Mouse (Mus musculus) liver, embryonic 14.5 days (tissue): ENCODE results near the gene Slc25a39. TPM values are rescaled to one million over a fixed set of nuclear protein-coding genes. Genes with fewer than 3 reads are reported as not detected.
A peak's percentile ranks its signal among the peaks of the same experiment; 100 is the strongest.

Experiments used
- ATAC-seq: fragments of 200-750 bp; cut with Nextera tagmentation; 2 replicates; pipeline ENCODE4 v1.8.0; 2017; ENCODE audit warnings: moderate number of reproducible peaks, mild to moderate bottlenecking, moderate library complexity; ENCODE audit not compliant: insufficient read depth
- DNase-seq, 3 experiments: peaks; one replicate each; pipeline ENCODE4 v3.0.0-alpha.2; 2012 to 2013; ENCODE audit warnings: low read depth in 3 of 3, low spot score in 3 of 3
- H3K27ac ChIP-seq: fragments of 300-500 bp; sonication (generic); 2 replicates; pipeline ENCODE4 v1.5.1; 2014; ENCODE audit warnings: moderate library complexity, mild to moderate bottlenecking, control low read depth, inconsistent platforms
- H3K27me3 ChIP-seq: fragments of 300-500 bp; sonication (generic); 2 replicates; pipeline ENCODE4 v1.6.1; 2014; ENCODE audit warnings: mild to moderate bottlenecking, low read length, moderate library complexity; ENCODE audit not compliant: control insufficient read depth, insufficient read depth
- H3K36me3 ChIP-seq: fragments of 300-500 bp; sonication (generic); replicated peaks from 2 replicates; pipeline ENCODE4 v1.6.1; 2014; ENCODE audit warnings: low read depth; ENCODE audit not compliant: control insufficient read depth, insufficient read depth
- H3K4me1 ChIP-seq, 2 experiments: fragments of 200-500 bp in 1 of 2; fragments of 300-500 bp in 1 of 2; sonication (generic) in 1 of 2; replicated peaks; 2 replicates each; pipeline ENCODE4 v1.6.1; 2012 to 2014; ENCODE audit warnings: antibody characterized with exemption in 1 of 2, inconsistent platforms in 1 of 2, low read length in 1 of 2; ENCODE audit not compliant: control insufficient read depth in 2 of 2, insufficient read depth in 2 of 2
- H3K4me2 ChIP-seq: fragments of 300-500 bp; sonication (generic); 2 replicates; pipeline ENCODE4 v1.6.1; 2014; ENCODE audit warnings: low read depth, mild to moderate bottlenecking, control low read depth, moderate library complexity
- H3K4me3 ChIP-seq, 2 experiments: fragments of 200-500 bp in 1 of 2; fragments of 300-500 bp in 1 of 2; sonication (generic) in 1 of 2; 2 replicates each; pipeline ENCODE4 v1.5.1; 2012 to 2014; ENCODE audit warnings: low read depth in 2 of 2, low read length in 2 of 2, mild to moderate bottlenecking in 2 of 2, control low read depth in 1 of 2, inconsistent platforms in 1 of 2, moderate library complexity in 1 of 2; ENCODE audit not compliant: insufficient read depth in 1 of 2
- H3K9ac ChIP-seq: fragments of 300-500 bp; sonication (generic); replicated peaks from 2 replicates; pipeline ENCODE4 v1.6.1; 2014; ENCODE audit warnings: mild to moderate bottlenecking, control low read depth, moderate library complexity
- H3K9me3 ChIP-seq: fragments of 300-500 bp; sonication (generic); 2 replicates; pipeline ENCODE4 v1.6.1; 2016; ENCODE audit warnings: low read length, mixed read lengths; ENCODE audit not compliant: control insufficient read depth
- CTCF ChIP-seq: IDR thresholded peaks from 2 replicates; pipeline ENCODE4 v1.5.1; 2016; ENCODE audit warnings: antibody characterized with exemption, low read depth, control low read depth
- EP300 ChIP-seq: IDR thresholded peaks from 2 replicates; pipeline ENCODE4 v1.6.1; 2016; ENCODE audit warnings: antibody characterized with exemption, low read depth
- WGBS: fragments of 180-500 bp; shearing (Covaris S2); extraction: QIAGEN DNeasy Blood & Tissue Kit; methylation state at CpG from one replicate; pipeline ENCODE4 v1.1.7; 2014; ENCODE audit not compliant: insufficient replicate concordance; 5-methylcytosine and 5-hydroxymethylcytosine counted together
- microRNA-seq: library from miRNA; unstranded; fragments of <30 nt; microRNA quantifications from one replicate; pipeline ENCODE4, GENCODE M21; 2016
- polyA plus RNA-seq, 2 experiments: library from polyadenylated mRNA; depleted of rRNA in 1 of 2; stranded (reverse) in 1 of 2; unstranded in 1 of 2; fragments of >200 nt; fragmentation: Nextera tagmentation in 1 of 2; extraction: Ambion mirVana in 1 of 2; gene quantifications; 2 replicates each; pipeline versions ENCODE4 v1.2.1 to v1.2.3; 2012 to 2014

Slc25a39 gene
- polyA plus RNA-seq, 2 experiments = 167 to 339 TPM

DNA sequence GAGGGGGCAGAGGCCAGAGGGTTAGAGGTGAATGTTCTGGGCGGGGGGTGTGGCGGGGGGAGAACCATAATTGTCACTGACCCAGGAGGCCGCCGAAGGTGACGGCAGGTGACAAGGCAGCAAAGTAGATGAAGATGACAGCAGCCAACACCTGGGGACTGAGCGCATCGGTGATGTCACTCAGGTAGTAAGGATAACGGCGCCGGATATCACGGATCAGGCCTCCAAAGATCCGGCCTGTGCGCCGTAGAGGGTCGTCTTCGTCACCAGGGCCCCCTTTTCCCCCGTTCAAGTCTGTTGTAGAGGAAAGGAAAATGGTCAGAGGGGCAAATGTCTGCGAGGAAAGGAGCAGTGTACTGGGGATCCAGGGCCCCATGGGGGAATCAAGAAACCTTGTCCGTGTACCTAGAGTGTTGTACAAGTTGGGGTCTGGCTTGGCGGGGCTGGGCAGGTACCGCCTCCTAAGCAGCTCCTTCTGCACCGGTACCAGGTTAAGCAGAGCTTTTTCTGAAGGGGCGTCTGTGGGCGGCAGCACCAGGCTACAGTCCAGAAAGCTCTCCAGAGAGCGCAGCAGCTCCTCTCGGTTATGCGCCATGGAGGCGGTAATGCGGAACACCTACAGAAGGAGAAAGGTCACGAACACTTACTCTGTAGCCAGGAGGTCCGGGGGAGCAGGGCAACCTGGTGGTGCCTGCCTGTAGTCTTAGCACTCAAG, 51.0 kb downstream of the Slc25a39 start:
- peaks cover 8 to 40% of the 10 kb centered on the region in 2 experiments for H3K4me1 ChIP-seq
- H3K27ac ChIP-seq = peak overlapping the region; percentile 90
- no peak for TF ChIP-seq EP300
- TF ChIP-seq CTCF = no peak
- no peaks in the 10 kb centered on the region for H3K27me3 ChIP-seq
- H3K36me3 ChIP-seq = peaks cover 100% of the 10 kb centered on the region
- ATAC-seq (no peak), DNase-seq (no peak)
- H3K9me3 ChIP-seq = no peaks in the 10 kb centered on the region
- peak overlapping the region; percentile 98 for H3K4me2 ChIP-seq
- 61% methylated on average over 31 of the region's 31 CpGs for WGBS
- peak overlapping the region; percentile 5 to 94; a peak in 3 of 4 replicates for H3K4me3 ChIP-seq
- peak overlapping the region; percentile 10; the same call in 1 of the 2 replicates for H3K9ac ChIP-seq

- DNase-seq (no peak), ATAC-seq (no peak)
- Histone ChIP-seq H3K27ac (peak overlapping the region; percentile 47), H3K9me3 (no peaks in the 10 kb centered on the region), H3K4me2 (peak overlapping the region; percentile 98), H3K4me3 (peak overlapping the region; percentile 1 to 94; a peak in 3 of 4 replicates), H3K36me3 (peaks cover 100% of the 10 kb centered on the region), H3K4me1 (peaks cover 6 to 34% of the 10 kb centered on the region in 2 experiments), H3K9ac (no peak overlapping the region; the same call in 1 of the 2 replicates), H3K27me3 (no peaks in the 10 kb centered on the region)
- WGBS = 78% methylated on average over 12 of the region's 12 CpGs
- TF ChIP-seq CTCF (no peak), EP300 (no peak)
Observed at GRCm38 (mm10) chr11:102356190-102356589, 51.6 kb downstream of the Slc25a39 start.

GRCm38 (mm10) chr11:102355501-102355900, 52.2 kb downstream of the Slc25a39 start:
- TF ChIP-seq EP300 (no peak), CTCF (no peak)
- H3K4me3 ChIP-seq = peak overlapping the region in 1 of 2 experiments; percentile 94; a peak in 2 of 4 replicates
- H3K27me3 ChIP-seq = no peaks in the 10 kb centered on the region
- H3K9me3 ChIP-seq = no peaks in the 10 kb centered on the region
- DNase-seq (no peak), ATAC-seq (no peak)
- peak overlapping the region; percentile 47 for H3K27ac ChIP-seq
- peaks cover 4 to 28% of the 10 kb centered on the region in 2 experiments; a peak in 3 of 4 replicates for H3K4me1 ChIP-seq
- peaks cover 100% of the 10 kb centered on the region for H3K36me3 ChIP-seq
- 68% methylated on average over 3 of the region's 3 CpGs for WGBS
- H3K4me2 ChIP-seq = peak overlapping the region; percentile 98
- no peak overlapping the region; the same call in 1 of the 2 replicates for H3K9ac ChIP-seq

DNA sequence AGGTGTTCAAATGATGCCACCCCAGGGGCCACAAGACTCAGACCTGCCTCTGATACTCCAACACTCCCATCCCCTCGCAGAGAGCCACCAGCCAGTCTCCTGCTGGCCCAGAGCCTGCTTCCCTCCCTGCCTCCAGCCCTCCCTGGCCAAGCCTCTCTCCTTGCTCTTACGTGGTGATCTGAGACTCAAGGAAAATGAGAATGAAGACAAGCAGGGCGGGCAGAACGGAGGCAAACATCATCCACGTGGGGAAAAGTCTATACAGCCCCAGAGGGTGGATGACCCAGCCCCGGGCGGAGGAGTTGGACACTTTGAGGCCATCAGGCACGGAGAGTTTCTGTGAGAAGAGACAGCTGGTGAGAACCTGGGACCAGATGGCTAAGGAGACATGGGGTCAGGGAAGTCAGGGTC, 54.7 kb downstream of the Slc25a39 start:
- TF ChIP-seq EP300 (peak; percentile 4; the same call in 1 of the 2 replicates), CTCF (no peak)
- no peak overlapping the region for H3K9ac ChIP-seq
- no peak for DNase-seq
- peaks cover 93% of the 10 kb centered on the region for H3K36me3 ChIP-seq
- ATAC-seq = no peak
- 51% methylated on average over 8 of the region's 8 CpGs for WGBS
- no peaks in the 10 kb centered on the region for H3K9me3 ChIP-seq
- H3K27me3 ChIP-seq = no peaks in the 10 kb centered on the region
- peaks cover 0 to 12% of the 10 kb centered on the region in 2 experiments; a peak in 2 of 4 replicates for H3K4me1 ChIP-seq
- H3K4me3 ChIP-seq = no peak overlapping the region; a peak in 1 of 4 replicates
- peak overlapping the region; percentile 23; the same call in 1 of the 2 replicates for H3K4me2 ChIP-seq
- peak overlapping the region; percentile 48 for H3K27ac ChIP-seq

Small RNAs within 50 kb of the gene (microRNA-seq; reads per million reads assigned to microRNA genes)
- gene Mir6930 = not detected

Other genes with a start within 250 kb of the Slc25a39 start
- 10.4 and 15.4 TPM in 2 replicates for gene Lsm12, start 222.7 kb downstream of the Slc25a39 start, polyA plus RNA-seq (2012; rRNA removed)
- 51.4 and 56.2 TPM in 2 replicates for gene Lsm12, start 222.7 kb downstream of the Slc25a39 start, polyA plus RNA-seq (2014; fragmentation: Nextera tagmentation; extraction: Ambion mirVana)
- 12.6 and 14.8 TPM in 2 replicates for gene G6pc3, start 218.3 kb downstream of the Slc25a39 start, polyA plus RNA-seq (2012; rRNA removed)
- gene G6pc3, start 218.3 kb downstream of the Slc25a39 start, polyA plus RNA-seq (2014; fragmentation: Nextera tagmentation; extraction: Ambion mirVana) = 7.3 and 10.1 TPM in 2 replicates
- gene Hdac5, start 177.8 kb downstream of the Slc25a39 start, polyA plus RNA-seq (2012; rRNA removed) = 8.8 and 10.0 TPM in 2 replicates
- gene Hdac5, start 177.8 kb downstream of the Slc25a39 start, polyA plus RNA-seq (2014; fragmentation: Nextera tagmentation; extraction: Ambion mirVana) = 6.4 and 7.3 TPM in 2 replicates
- gene BC030867, start 159.1 kb downstream of the Slc25a39 start, polyA plus RNA-seq (2012; rRNA removed) = 10.9 and 11.3 TPM in 2 replicates
- 10.8 and 13.2 TPM in 2 replicates for gene BC030867, start 159.1 kb downstream of the Slc25a39 start, polyA plus RNA-seq (2014; fragmentation: Nextera tagmentation; extraction: Ambion mirVana)
- gene Asb16, start 139.2 kb downstream of the Slc25a39 start, polyA plus RNA-seq (2012; rRNA removed) = 0.39 and 0.44 TPM in 2 replicates
- gene Asb16, start 139.2 kb downstream of the Slc25a39 start, polyA plus RNA-seq (2014; fragmentation: Nextera tagmentation; extraction: Ambion mirVana) = 0.05 and 0.08 TPM in 2 replicates
- 19.1 and 19.8 TPM in 2 replicates for gene Tmub2, start 123.0 kb downstream of the Slc25a39 start, polyA plus RNA-seq (2012; rRNA removed)
- gene Tmub2, start 123.0 kb downstream of the Slc25a39 start, polyA plus RNA-seq (2014; fragmentation: Nextera tagmentation; extraction: Ambion mirVana) = 19.3 and 24.7 TPM in 2 replicates
- gene Atxn7l3, start 111.3 kb downstream of the Slc25a39 start, polyA plus RNA-seq (2012; rRNA removed) = 11.0 and 11.6 TPM in 2 replicates
- 3.6 and 4.7 TPM in 2 replicates for gene Atxn7l3, start 111.3 kb downstream of the Slc25a39 start, polyA plus RNA-seq (2014; fragmentation: Nextera tagmentation; extraction: Ambion mirVana)
- 19.9 and 34.7 TPM in 2 replicates for gene Ubtf, start 88.2 kb downstream of the Slc25a39 start, polyA plus RNA-seq (2012; rRNA removed)
- gene Ubtf, start 88.2 kb downstream of the Slc25a39 start, polyA plus RNA-seq (2014; fragmentation: Nextera tagmentation; extraction: Ambion mirVana) = 42.5 and 48.8 TPM in 2 replicates
- gene Slc4a1, start 41.7 kb downstream of the Slc25a39 start, polyA plus RNA-seq (2012; rRNA removed) = 570 and 632 TPM in 2 replicates
- gene Slc4a1, start 41.7 kb downstream of the Slc25a39 start, polyA plus RNA-seq (2014; fragmentation: Nextera tagmentation; extraction: Ambion mirVana) = 606 and 703 TPM in 2 replicates
- gene Rundc3a, start 14.5 kb downstream of the Slc25a39 start, polyA plus RNA-seq (2012; rRNA removed) = 1.4 and 1.9 TPM in 2 replicates
- 1.0 and 1.2 TPM in 2 replicates for gene Rundc3a, start 14.5 kb downstream of the Slc25a39 start, polyA plus RNA-seq (2014; fragmentation: Nextera tagmentation; extraction: Ambion mirVana)
- 25.4 and 28.9 TPM in 2 replicates for gene Grn, start 22.4 kb upstream of the Slc25a39 start, polyA plus RNA-seq (2012; rRNA removed)
- gene Grn, start 22.4 kb upstream of the Slc25a39 start, polyA plus RNA-seq (2014; fragmentation: Nextera tagmentation; extraction: Ambion mirVana) = 34.1 and 41.4 TPM in 2 replicates
- 1.6 and 2.0 TPM in 2 replicates for gene Fam171a2, start 39.7 kb upstream of the Slc25a39 start, polyA plus RNA-seq (2012; rRNA removed)
- 0.17 and 0.35 TPM in 2 replicates for gene Fam171a2, start 39.7 kb upstream of the Slc25a39 start, polyA plus RNA-seq (2014; fragmentation: Nextera tagmentation; extraction: Ambion mirVana)
- 28.4 and 35.4 TPM in 2 replicates for gene Itga2b, start 62.2 kb upstream of the Slc25a39 start, polyA plus RNA-seq (2012; rRNA removed)
- gene Itga2b, start 62.2 kb upstream of the Slc25a39 start, polyA plus RNA-seq (2014; fragmentation: Nextera tagmentation; extraction: Ambion mirVana) = 20.0 and 27.3 TPM in 2 replicates
- gene Gpatch8, start 148.4 kb upstream of the Slc25a39 start, polyA plus RNA-seq (2012; rRNA removed) = 7.5 and 7.8 TPM in 2 replicates
- gene Gpatch8, start 148.4 kb upstream of the Slc25a39 start, polyA plus RNA-seq (2014; fragmentation: Nextera tagmentation; extraction: Ambion mirVana) = 14.1 and 16.4 TPM in 2 replicates
- gene Gm11627, start 171.5 kb upstream of the Slc25a39 start, polyA plus RNA-seq (2012; rRNA removed) = 0.08 and 0.17 TPM in 2 replicates
- not detected in 2 replicates for gene Gm11627, start 171.5 kb upstream of the Slc25a39 start, polyA plus RNA-seq (2014; fragmentation: Nextera tagmentation; extraction: Ambion mirVana)
- 0.91 and 1.1 TPM in 2 replicates for gene Fzd2, start 196.4 kb upstream of the Slc25a39 start, polyA plus RNA-seq (2012; rRNA removed)
- 0.28 and 0.47 TPM in 2 replicates for gene Fzd2, start 196.4 kb upstream of the Slc25a39 start, polyA plus RNA-seq (2014; fragmentation: Nextera tagmentation; extraction: Ambion mirVana)